Mouse (Mus musculus): Measurements from ENCODE around the gene Hdac7. TPM values are rescaled to one million over a fixed set of nuclear protein-coding genes. Genes with fewer than 3 reads are reported as not detected.

The Hdac7 gene
- polyA plus RNA-seq, 2 experiments: 36.5 to 79.3 TPM

DNA sequence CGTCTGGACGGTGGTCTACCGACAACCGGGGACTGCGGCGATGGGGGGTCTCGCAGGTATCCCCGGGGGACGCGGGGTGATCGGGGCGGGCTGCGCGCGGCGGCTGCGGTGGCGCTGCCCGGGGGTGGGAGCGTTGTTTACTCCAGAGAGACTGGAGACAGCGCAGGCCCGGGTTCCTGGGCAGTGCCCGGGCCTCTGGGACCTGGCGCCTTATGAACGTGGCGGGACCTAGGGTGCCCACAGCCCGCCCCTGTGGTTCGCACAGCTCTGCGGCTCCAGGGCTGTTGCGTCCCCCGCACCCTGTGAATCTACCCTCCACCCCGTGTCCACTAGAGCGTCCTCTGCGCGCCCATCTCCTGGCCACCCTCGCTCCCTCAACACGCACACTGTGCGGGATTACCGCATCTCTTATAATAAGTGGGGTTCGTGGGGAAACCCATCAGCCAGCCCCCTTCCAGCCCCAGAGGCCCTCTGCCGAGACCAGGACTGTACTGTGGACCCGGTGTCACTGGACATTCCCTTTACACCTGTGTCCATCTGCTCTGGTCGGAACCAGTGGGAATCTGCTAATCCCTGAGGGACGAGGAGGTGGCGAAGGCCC lies 59.6 kb downstream of the Hdac7 start:
- no peaks in the 10 kb centered on the region for H3K36me3 ChIP-seq (ENCODE audit: control insufficient read depth, insufficient read depth, low read length)
- H3K4me1 ChIP-seq (ENCODE audit: control insufficient read depth, insufficient read depth, low read length): peaks cover 32% of the 10 kb centered on the region
- ATAC-seq (ENCODE audit: low FRiP score, low read depth) (0 out of 2 replicates have a peak, but pooled peaks have one; percentile 12), DNase-seq (ENCODE audit: low spot score) (no peak)
- H3K4me2 ChIP-seq (replicated peaks; ENCODE audit: low read depth, low read length, severe bottlenecking): peak overlapping the region; percentile 88
- H3K27ac ChIP-seq (replicated peaks; ENCODE audit: low read depth, low read length): no peak overlapping the region
- H3K27me3 ChIP-seq (ENCODE audit: control insufficient read depth, insufficient read depth, low read length): no peaks in the 10 kb centered on the region
- no peak for TF ChIP-seq POLR2A (IDR thresholded peaks at IDR 0.05; ENCODE audit: borderline replicate concordance, extremely low read depth, insufficient read depth, insufficient read length)
- peak overlapping the region; percentile 81 for H3K9ac ChIP-seq (ENCODE audit: low read depth, low read length, severe bottlenecking)
- WGBS: 6% methylated on average over 38 of the region's 45 CpGs
- H3K9me3 ChIP-seq (ENCODE audit: control insufficient read depth, low read length): no peaks in the 10 kb centered on the region
- peak overlapping the region; percentile 75 for H3K4me3 ChIP-seq (replicated peaks; ENCODE audit: low read length)

DNA sequence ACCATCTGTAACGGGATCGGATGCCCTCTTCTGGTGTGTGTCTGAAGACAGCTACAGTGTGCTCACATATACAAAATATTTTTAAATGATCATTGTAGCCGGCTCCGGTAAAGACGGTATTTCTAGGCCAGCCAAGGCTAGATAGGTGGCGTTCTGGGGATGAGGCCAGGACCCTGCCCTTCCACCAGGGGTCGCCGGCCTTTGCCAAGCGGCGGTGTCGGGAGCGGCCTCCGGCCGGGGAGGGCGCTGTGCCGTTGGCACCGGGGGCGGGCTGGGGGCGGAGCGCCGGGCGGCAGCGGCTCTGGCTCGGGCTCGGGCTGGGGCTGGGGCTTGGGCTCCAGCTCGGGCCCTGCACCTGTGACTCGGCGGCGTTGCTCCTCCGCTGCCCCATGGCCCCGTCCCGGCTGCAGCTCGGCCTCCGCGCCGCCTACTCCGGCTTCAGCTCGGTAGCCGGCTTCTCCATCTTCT lies 60.2 kb downstream of the Hdac7 start:
- no peaks in the 10 kb centered on the region for H3K27me3 ChIP-seq (ENCODE audit: control insufficient read depth, insufficient read depth, low read length)
- H3K4me1 ChIP-seq (ENCODE audit: control insufficient read depth, insufficient read depth, low read length): peaks cover 32% of the 10 kb centered on the region
- peak; percentile 68; the same call in 1 of the 2 replicates for TF ChIP-seq POLR2A (IDR thresholded peaks at IDR 0.05; ENCODE audit: borderline replicate concordance, extremely low read depth, insufficient read depth, insufficient read length)
- peak; percentile 60 for ATAC-seq (ENCODE audit: low FRiP score, low read depth)
- H3K4me2 ChIP-seq (replicated peaks; ENCODE audit: low read depth, low read length, severe bottlenecking): peak overlapping the region; percentile 88
- WGBS: 3% methylated on average over 33 of the region's 39 CpGs
- H3K9ac ChIP-seq (ENCODE audit: low read depth, low read length, severe bottlenecking): peak overlapping the region; percentile 81
- no peaks in the 10 kb centered on the region for H3K36me3 ChIP-seq (ENCODE audit: control insufficient read depth, insufficient read depth, low read length)
- peak overlapping the region; percentile 75 for H3K4me3 ChIP-seq (replicated peaks; ENCODE audit: low read length)
- no peak overlapping the region for H3K27ac ChIP-seq (replicated peaks; ENCODE audit: low read depth, low read length)
- no peaks in the 10 kb centered on the region for H3K9me3 ChIP-seq (ENCODE audit: control insufficient read depth, low read length)
- peak; percentile 73 for DNase-seq (ENCODE audit: low spot score)

DNA sequence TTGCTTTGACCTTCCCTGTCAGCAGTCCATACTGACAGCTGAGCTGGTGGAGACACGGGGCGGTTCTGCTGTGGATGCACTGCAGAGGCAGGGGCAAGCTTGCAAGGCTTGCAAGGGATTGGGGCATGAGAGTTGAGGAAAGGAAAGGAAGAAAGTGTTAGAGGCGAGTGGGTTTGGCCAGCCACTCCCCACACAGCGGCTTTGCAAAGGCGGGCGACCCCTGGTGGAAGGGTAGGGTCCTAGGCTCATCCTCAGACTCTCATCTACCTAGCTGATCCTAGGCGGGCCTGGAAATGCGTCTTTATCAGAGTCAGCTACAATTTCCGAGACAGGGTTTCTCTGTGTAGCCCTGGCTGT lies 61.6 kb downstream of the Hdac7 start:
- DNase-seq (ENCODE audit: low spot score) (peak; percentile 73), ATAC-seq (ENCODE audit: low FRiP score, low read depth) (peak; percentile 6; the same call in 1 of the 2 replicates)
- Histone ChIP-seq H3K4me3 (replicated peaks; ENCODE audit: low read length) (peak overlapping the region; percentile 15), H3K27me3 (ENCODE audit: control insufficient read depth, insufficient read depth, low read length) (no peaks in the 10 kb centered on the region), H3K27ac (replicated peaks; ENCODE audit: low read depth, low read length) (peak overlapping the region; percentile 39), H3K36me3 (ENCODE audit: control insufficient read depth, insufficient read depth, low read length) (no peaks in the 10 kb centered on the region), H3K4me1 (ENCODE audit: control insufficient read depth, insufficient read depth, low read length) (peaks cover 32% of the 10 kb centered on the region), H3K9me3 (ENCODE audit: control insufficient read depth, low read length) (no peaks in the 10 kb centered on the region), H3K4me2 (replicated peaks; ENCODE audit: low read depth, low read length, severe bottlenecking) (peak overlapping the region; percentile 23), H3K9ac (ENCODE audit: low read depth, low read length, severe bottlenecking) (no peak overlapping the region)
- 5% methylated on average over 9 of the region's 9 CpGs for whole genome bisulfite sequencing
- TF ChIP-seq POLR2A (IDR thresholded peaks at IDR 0.05; ENCODE audit: borderline replicate concordance, extremely low read depth, insufficient read depth, insufficient read length): no peak

GRCm38 (mm10) chr15:97781961-97782748 lies 62.1 kb downstream of the Hdac7 start:
- Histone ChIP-seq H3K27ac (replicated peaks; ENCODE audit: low read depth, low read length) (peak overlapping the region; percentile 39), H3K4me3 (replicated peaks; ENCODE audit: low read length) (peak overlapping the region; percentile 15), H3K36me3 (ENCODE audit: control insufficient read depth, insufficient read depth, low read length) (no peaks in the 10 kb centered on the region), H3K4me2 (replicated peaks; ENCODE audit: low read depth, low read length, severe bottlenecking) (peak overlapping the region; percentile 23), H3K4me1 (ENCODE audit: control insufficient read depth, insufficient read depth, low read length) (peaks cover 34% of the 10 kb centered on the region), H3K27me3 (ENCODE audit: control insufficient read depth, insufficient read depth, low read length) (no peaks in the 10 kb centered on the region), H3K9me3 (ENCODE audit: control insufficient read depth, low read length) (no peaks in the 10 kb centered on the region), H3K9ac (ENCODE audit: low read depth, low read length, severe bottlenecking) (no peak overlapping the region)
- 4% methylated on average over 24 of the region's 24 CpGs for WGBS
- TF ChIP-seq POLR2A (IDR thresholded peaks at IDR 0.05; ENCODE audit: borderline replicate concordance, extremely low read depth, insufficient read depth, insufficient read length): no peak
- DNase-seq (ENCODE audit: low spot score): peak; percentile 85
- peak; percentile 47; the same call in 1 of the 2 replicates for ATAC-seq (ENCODE audit: low FRiP score, low read depth)

GRCm38 (mm10) chr15:97780611-97781031 lies 63.7 kb downstream of the Hdac7 start:
- H3K36me3 ChIP-seq (ENCODE audit: control insufficient read depth, insufficient read depth, low read length): no peaks in the 10 kb centered on the region
- no peaks in the 10 kb centered on the region for H3K27me3 ChIP-seq (ENCODE audit: control insufficient read depth, insufficient read depth, low read length)
- ATAC-seq (ENCODE audit: low FRiP score, low read depth): no peak
- TF ChIP-seq POLR2A (IDR thresholded peaks at IDR 0.05; ENCODE audit: borderline replicate concordance, extremely low read depth, insufficient read depth, insufficient read length): no peak
- H3K4me3 ChIP-seq (replicated peaks; ENCODE audit: low read length): no peak overlapping the region
- peaks cover 34% of the 10 kb centered on the region for H3K4me1 ChIP-seq (ENCODE audit: control insufficient read depth, insufficient read depth, low read length)
- no peak overlapping the region for H3K4me2 ChIP-seq (replicated peaks; ENCODE audit: low read depth, low read length, severe bottlenecking)
- 21% methylated on average over 12 of the region's 12 CpGs for WGBS
- H3K9ac ChIP-seq (ENCODE audit: low read depth, low read length, severe bottlenecking): 0 out of 2 replicates have a peak overlapping the region, but pooled peaks have one; percentile 2
- H3K27ac ChIP-seq (replicated peaks; ENCODE audit: low read depth, low read length): peak overlapping the region; percentile 61
- H3K9me3 ChIP-seq (ENCODE audit: control insufficient read depth, low read length): no peaks in the 10 kb centered on the region
- DNase-seq (ENCODE audit: low spot score): peak; percentile 47
